Mouse (Mus musculus) kidney, postnatal 14 days (tissue): ENCODE results near the gene Acrv1.
"Not testable (repeated sequence)": the region's sequence is repeated elsewhere in the genome, so short reads cannot be mapped to it uniquely, and the experiment has no call there.

ENCODE experiments used
- DNase-seq: peaks from one replicate; pipeline ENCODE4 v3.0.0; 2022; ENCODE audit warnings: mixed read lengths

Gene Acrv1

DNA sequence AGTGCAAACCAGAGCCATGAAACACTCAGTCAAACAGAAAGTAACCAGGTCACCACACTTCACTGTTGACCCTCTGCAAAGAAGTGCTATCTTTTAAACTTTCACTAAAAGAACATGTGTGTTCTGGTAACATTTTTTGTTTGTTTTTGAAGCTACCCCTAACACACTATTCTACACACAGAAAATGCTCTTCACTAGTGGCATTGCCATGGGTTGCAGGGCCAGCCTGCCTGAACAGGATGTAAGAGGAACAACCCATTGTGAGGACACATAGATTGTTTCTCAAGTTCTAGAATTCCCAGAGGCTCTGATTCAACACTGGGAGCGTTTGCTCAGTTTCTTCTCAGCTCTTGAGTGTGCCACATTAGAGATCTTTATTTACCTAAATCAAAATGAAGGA, at the start of gene Acrv1:
TSS of gene Acrv1 (plus strand) at position 301 of the 400 bp plus-strand sequence.
- no peak for DNase-seq

- DNase-seq, result not testable (repeated sequence)
Observed at GRCm38 (mm10) chr9:36643276-36643675, 49.7 kb upstream of the Acrv1 start, which contains the start of gene A630095E13Rik. TSS of gene A630095E13Rik (minus strand) at chr9:36643376.

- no peak for DNase-seq
Observed at GRCm38 (mm10) chr9:36681424-36681823, 11.6 kb upstream of the Acrv1 start.

DNA sequence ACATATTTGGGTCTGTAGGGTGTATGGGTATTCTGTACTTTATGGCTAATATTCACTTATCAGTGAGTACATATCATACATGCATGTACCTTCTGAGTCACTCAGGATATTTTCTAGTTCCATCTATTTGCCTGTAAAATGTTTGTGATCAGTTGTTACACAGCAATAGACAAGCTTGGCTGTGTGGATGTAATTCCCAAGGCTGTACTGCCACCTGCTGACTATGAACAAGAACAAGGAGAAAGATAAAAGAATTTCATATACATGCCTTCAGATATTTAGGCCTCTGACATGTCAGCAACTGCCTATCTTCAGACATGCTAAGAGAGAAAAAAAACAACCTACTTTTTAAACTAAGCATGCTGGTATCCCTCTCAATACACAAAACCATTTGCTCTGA, 5.7 kb upstream of the Acrv1 start:
- DNase-seq, result peak; percentile 4

DNA sequence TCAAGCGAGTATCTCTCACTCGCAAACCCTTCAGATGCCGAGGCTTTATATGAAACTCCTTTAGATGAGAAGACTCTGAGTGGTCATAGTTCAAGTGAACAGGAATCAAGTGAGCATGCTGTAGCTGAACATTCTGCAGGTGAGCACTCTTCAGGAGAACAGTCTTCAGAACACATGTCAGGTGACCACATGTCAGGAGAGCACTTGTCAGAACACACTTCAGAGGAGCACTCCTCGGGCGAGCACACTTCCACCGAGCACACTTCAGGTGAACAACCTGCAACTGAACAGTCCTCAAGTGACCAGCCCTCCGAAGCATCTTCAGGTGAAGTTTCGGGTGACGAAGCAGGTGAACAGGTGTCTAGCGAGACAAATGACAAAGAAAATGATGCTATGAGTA, 1.3 kb downstream of the Acrv1 start:
- DNase-seq, result no peak

- no peak for DNase-seq
Observed at GRCm38 (mm10) chr9:36705923-36706322, 12.9 kb downstream of the Acrv1 start.

GRCm38 (mm10) chr9:36707304-36707703, 14.3 kb downstream of the Acrv1 start:
- DNase-seq, result no peak

DNA sequence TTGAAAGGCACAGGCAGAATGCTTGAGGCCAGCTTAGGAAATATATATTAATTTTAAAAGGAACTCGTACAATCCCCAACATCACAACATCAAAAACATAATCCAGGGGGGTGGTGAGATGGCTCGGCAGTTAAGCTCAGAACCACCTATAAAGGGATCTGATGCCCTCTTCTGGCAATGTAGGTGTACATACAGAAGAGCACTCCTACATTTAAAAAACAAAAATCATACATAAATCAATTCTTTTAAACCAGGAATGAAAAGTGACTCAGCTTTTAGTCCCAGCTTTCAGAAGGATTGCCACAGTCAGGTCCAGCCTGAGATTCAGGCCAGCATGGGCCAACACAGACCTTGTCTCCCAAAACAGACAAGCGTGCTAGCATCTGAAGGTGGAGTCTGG, 23.6 kb downstream of the Acrv1 start:
- DNase-seq, result no peak

GRCm38 (mm10) chr9:36726131-36727033, 33.4 kb downstream of the Acrv1 start:
- peak; percentile 93 for DNase-seq

DNA sequence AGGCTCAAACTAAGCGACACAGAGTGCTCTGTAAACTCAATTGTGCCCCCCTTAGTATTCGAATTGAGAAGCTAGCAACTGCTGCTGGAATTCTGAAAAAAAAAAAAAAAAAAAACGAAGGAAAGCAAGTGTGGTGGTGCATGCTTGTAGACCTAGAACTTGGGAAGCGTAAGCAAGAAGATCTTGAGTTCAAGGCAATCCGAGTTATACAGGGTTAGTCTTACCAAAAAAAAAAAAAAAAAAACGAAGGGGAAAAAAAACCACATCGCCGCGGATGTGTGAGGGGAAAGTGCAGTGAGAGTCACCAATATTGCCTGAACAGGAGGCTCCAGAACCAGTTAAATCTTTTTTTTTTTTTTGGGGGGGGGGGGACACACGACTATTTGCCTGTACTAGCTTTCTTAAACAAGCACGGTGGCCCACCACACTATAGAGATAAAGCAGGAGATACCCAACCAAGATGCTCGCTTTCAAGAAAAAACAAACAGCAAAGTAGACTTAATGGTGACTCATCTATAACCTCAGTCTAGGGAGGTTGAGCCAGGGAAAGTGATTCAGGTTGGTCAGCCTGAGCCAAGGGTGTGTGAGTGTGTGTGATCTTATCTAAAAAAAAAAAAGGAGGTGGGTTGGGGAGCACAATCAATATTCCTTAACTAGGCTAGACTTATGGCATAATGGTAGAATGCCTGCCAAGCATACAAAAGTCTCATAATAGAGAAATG, 34.2 kb downstream of the Acrv1 start, which contains the start of gene Chek1:
TSS of gene Chek1 (minus strand) at position 32 of the 722 bp plus-strand sequence.
- DNase-seq, result no peak
